Mouse (Mus musculus): ENCODE results near the gene Lysmd1. TPM values are rescaled to one million over a fixed set of nuclear protein-coding genes. Genes with fewer than 3 reads are reported as not detected.

Lysmd1 gene
- polyA plus RNA-seq, 1 experiment from 2014 or later, result 10.1 TPM

DNA sequence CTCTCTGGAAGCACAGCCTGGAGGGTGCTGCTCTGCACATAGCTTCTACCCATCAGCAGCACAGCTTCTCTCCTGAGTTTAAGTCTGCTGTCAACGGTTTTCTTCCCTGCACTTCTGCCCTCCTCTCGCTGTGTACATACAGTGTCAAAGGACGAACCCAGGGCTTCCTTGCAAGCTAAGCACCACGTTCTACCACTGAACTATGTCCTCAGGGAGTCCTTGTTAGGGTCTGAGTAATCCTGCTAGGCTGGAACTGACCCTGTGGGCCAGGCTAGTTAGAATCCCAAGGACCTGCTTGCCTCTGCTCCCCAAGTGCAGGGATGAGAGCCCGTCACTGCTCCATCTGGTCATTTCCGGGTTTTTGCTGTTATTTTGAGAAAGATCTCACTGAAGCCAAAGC lies 53.0 kb downstream of the Lysmd1 start:
- no peak for ATAC-seq (ENCODE audit: low FRiP score, low TSS enrichment)
- peaks cover 24% of the 10 kb centered on the region for H3K36me3 ChIP-seq (ENCODE audit: control insufficient read depth, insufficient read depth, low read length)
- TF ChIP-seq CTCF (IDR thresholded peaks at IDR 0.05; ENCODE audit: low read depth) (no peak), EP300 (optimal IDR thresholded peaks at IDR 0.05) (no peak)

More for the DNA sequence above, 53.0 kb downstream of the Lysmd1 start:
- no peak for DNase-seq (ENCODE audit: low spot score)
- Histone ChIP-seq H3K9me3 (ENCODE audit: control insufficient read depth, low read length) (no peaks in the 10 kb centered on the region), H3K4me3 (ENCODE audit: low read depth, low read length) (no peak overlapping the region), H3K9ac (ENCODE audit: low read length) (no peak overlapping the region), H3K27ac (replicated peaks) (no peak overlapping the region), H3K4me1 (replicated peaks; ENCODE audit: control insufficient read depth, insufficient read depth) (no peaks in the 10 kb centered on the region), H3K4me2 (replicated peaks; ENCODE audit: low read depth) (no peak overlapping the region), H3K27me3 (ENCODE audit: control insufficient read depth, insufficient read depth, low read length) (no peaks in the 10 kb centered on the region)
- 87% methylated on average over 6 of the region's 6 CpGs for WGBS

Small RNAs within 50 kb of the gene (microRNA-seq; reads per million reads assigned to microRNA genes)
- gene Mir8099-1, result not detected

Other genes with a start within 250 kb of the Lysmd1 start
- 243 and 251 TPM in 2 replicates for gene Psmb4, start 247.1 kb upstream of the Lysmd1 start, polyA plus RNA-seq (2015; fragmentation: Nextera tagmentation; extraction: Ambion mirVana)
- 65.9 and 71.9 TPM in 2 replicates for gene Selenbp1, start 201.0 kb upstream of the Lysmd1 start, polyA plus RNA-seq (2015; fragmentation: Nextera tagmentation; extraction: Ambion mirVana)
- 3.0 and 3.2 TPM in 2 replicates for gene Rfx5, start 180.0 kb upstream of the Lysmd1 start, polyA plus RNA-seq (2015; fragmentation: Nextera tagmentation; extraction: Ambion mirVana)
- gene Pi4kb, start 159.4 kb upstream of the Lysmd1 start, polyA plus RNA-seq (2015; fragmentation: Nextera tagmentation; extraction: Ambion mirVana), result 10.0 and 11.2 TPM in 2 replicates
- gene Zfp687, start 118.6 kb upstream of the Lysmd1 start, polyA plus RNA-seq (2015; fragmentation: Nextera tagmentation; extraction: Ambion mirVana), result 8.2 and 10.0 TPM in 2 replicates
- 171 and 175 TPM in 2 replicates for gene Psmd4, start 91.5 kb upstream of the Lysmd1 start, polyA plus RNA-seq (2015; fragmentation: Nextera tagmentation; extraction: Ambion mirVana)
- gene Pip5k1a, start 27.2 kb upstream of the Lysmd1 start, polyA plus RNA-seq (2015; fragmentation: Nextera tagmentation; extraction: Ambion mirVana), result 15.7 and 17.8 TPM in 2 replicates
- 60.8 and 65.9 TPM in 2 replicates for gene Vps72, start 23.1 kb upstream of the Lysmd1 start, polyA plus RNA-seq (2015; fragmentation: Nextera tagmentation; extraction: Ambion mirVana)
- gene Tmod4, start 9.6 kb upstream of the Lysmd1 start, polyA plus RNA-seq (2015; fragmentation: Nextera tagmentation; extraction: Ambion mirVana), result 0.70 and 1.0 TPM in 2 replicates
- 39.5 and 42.9 TPM in 2 replicates for gene Scnm1, start 77 bp upstream of the Lysmd1 start, polyA plus RNA-seq (2015; fragmentation: Nextera tagmentation; extraction: Ambion mirVana)
- gene Tnfaip8l2, start 8.3 kb downstream of the Lysmd1 start, polyA plus RNA-seq (2015; fragmentation: Nextera tagmentation; extraction: Ambion mirVana), result 5.0 and 5.3 TPM in 2 replicates
- 1.7 and 2.2 TPM in 2 replicates for gene Sema6c, start 26.4 kb downstream of the Lysmd1 start, polyA plus RNA-seq (2015; fragmentation: Nextera tagmentation; extraction: Ambion mirVana)
- 3.3 and 3.4 TPM in 2 replicates for gene Gabpb2, start 83.8 kb downstream of the Lysmd1 start, polyA plus RNA-seq (2015; fragmentation: Nextera tagmentation; extraction: Ambion mirVana)
- gene Cdc42se1, start 94.6 kb downstream of the Lysmd1 start, polyA plus RNA-seq (2015; fragmentation: Nextera tagmentation; extraction: Ambion mirVana), result 88.1 and 99.4 TPM in 2 replicates
- gene Mllt11, start 98.1 kb downstream of the Lysmd1 start, polyA plus RNA-seq (2015; fragmentation: Nextera tagmentation; extraction: Ambion mirVana), result 11.0 and 11.8 TPM in 2 replicates
- gene Gm128, start 107.5 kb downstream of the Lysmd1 start, polyA plus RNA-seq (2015; fragmentation: Nextera tagmentation; extraction: Ambion mirVana), result 0.21 and 0.38 TPM in 2 replicates
- 16.6 and 16.8 TPM in 2 replicates for gene Bnipl, start 117.1 kb downstream of the Lysmd1 start, polyA plus RNA-seq (2015; fragmentation: Nextera tagmentation; extraction: Ambion mirVana)
- 55.9 and 64.1 TPM in 2 replicates for gene Mindy1, start 147.3 kb downstream of the Lysmd1 start, polyA plus RNA-seq (2015; fragmentation: Nextera tagmentation; extraction: Ambion mirVana)
- gene Prune1, start 148.0 kb downstream of the Lysmd1 start, polyA plus RNA-seq (2015; fragmentation: Nextera tagmentation; extraction: Ambion mirVana), result 10.1 and 11.7 TPM in 2 replicates
- 57.2 and 63.1 TPM in 2 replicates for gene Anxa9, start 173.1 kb downstream of the Lysmd1 start, polyA plus RNA-seq (2015; fragmentation: Nextera tagmentation; extraction: Ambion mirVana)
- 75.0 and 80.3 TPM in 2 replicates for gene Cers2, start 180.7 kb downstream of the Lysmd1 start, polyA plus RNA-seq (2015; fragmentation: Nextera tagmentation; extraction: Ambion mirVana)
- gene Setdb1, start 223.1 kb downstream of the Lysmd1 start, polyA plus RNA-seq (2015; fragmentation: Nextera tagmentation; extraction: Ambion mirVana), result 8.6 and 9.2 TPM in 2 replicates